Mouse (Mus musculus): Measurements from ENCODE around the gene Lrrc8b.

DNA sequence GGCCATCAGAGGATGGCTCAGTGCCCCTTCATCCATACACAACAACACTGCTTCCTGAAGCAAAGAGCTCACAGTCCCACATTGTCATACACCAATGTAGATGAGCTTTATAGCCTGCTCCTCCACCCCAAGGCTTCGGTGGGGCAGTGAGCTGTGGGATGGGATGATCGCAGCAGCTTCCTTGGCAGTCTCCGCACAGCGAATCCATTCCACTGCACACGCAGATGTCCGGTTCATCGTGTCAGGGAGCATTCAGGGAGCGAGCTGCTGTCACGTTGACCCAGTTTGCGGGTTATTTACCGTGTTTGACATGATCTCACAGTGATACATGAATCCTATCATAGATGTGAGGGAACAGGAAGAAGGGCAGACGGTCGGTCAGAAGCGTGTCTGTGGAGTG lies 69.3 kb downstream of the Lrrc8b start:
- TF ChIP-seq POLR2A (IDR thresholded peaks at IDR 0.05; ENCODE audit: low read depth, low read length) (no peak), CTCF (conservative IDR thresholded peaks at IDR 0.05; ENCODE audit: insufficient read depth, insufficient read length, low read depth, low read length) (no peak)

All from kidney, adult 2 months (tissue).